Mouse (Mus musculus): ENCODE results near the gene Olfr65. TPM values are rescaled to one million over a fixed set of nuclear protein-coding genes. Genes with fewer than 3 reads are reported as not detected.

Gene Olfr65
- polyA plus RNA-seq, 1 experiment from 2014 or later, result not detected

DNA sequence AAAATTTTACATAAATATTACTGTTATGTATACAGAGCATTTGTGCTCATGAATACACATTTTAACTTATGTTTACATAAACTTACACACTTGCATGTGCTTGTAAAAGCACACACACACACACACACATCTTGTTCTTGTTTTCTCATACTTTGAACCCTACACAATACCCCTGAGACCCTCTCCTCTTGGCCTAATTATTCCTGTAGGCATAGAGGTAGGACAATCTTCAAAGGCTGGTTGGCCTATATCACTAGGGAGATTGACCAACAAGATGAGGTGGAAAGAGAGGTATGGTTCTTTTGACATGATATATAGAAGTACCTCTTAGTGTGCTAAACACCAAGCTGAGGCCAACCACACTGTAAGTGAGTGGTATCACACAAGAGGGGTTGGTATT, 40.9 kb downstream of the Olfr65 start, which contains the start of gene Olfr633:
TSS of gene Olfr633 (plus strand) at position 301 of the 400 bp plus-strand sequence.
- no peak within 1 kb of the TSS for H3K9ac ChIP-seq (ENCODE audit: low read length)
- H3K4me1 ChIP-seq (replicated peaks; ENCODE audit: control insufficient read depth, insufficient read depth, low read length), result no peaks in the 10 kb centered on the region
- H3K9me3 ChIP-seq (ENCODE audit: control insufficient read depth, low read length), result no peaks in the 10 kb centered on the region
- H3K36me3 ChIP-seq (ENCODE audit: control insufficient read depth, insufficient read depth, low read length), result no peaks in the 10 kb centered on the region
- no peak within 1 kb of the TSS for H3K4me3 ChIP-seq (ENCODE audit: low read depth, low read length)
- no peak within 1 kb of the TSS for H3K27ac ChIP-seq (ENCODE audit: low read depth)
- no peaks in the 10 kb centered on the region for H3K27me3 ChIP-seq (replicated peaks; ENCODE audit: control insufficient read depth, insufficient read depth, low read length)
- DNase-seq (ENCODE audit: low spot score) (no peak), ATAC-seq (replicated peaks; ENCODE audit: low FRiP score, low TSS enrichment, low read depth) (no peak)
- H3K4me2 ChIP-seq (ENCODE audit: low read length), result no peak within 1 kb of the TSS

Other genes starting within 250 kb of the Olfr65 start
- gene Olfr623, start 239.8 kb upstream of the Olfr65 start, polyA plus RNA-seq (2014; fragmentation: Nextera tagmentation; extraction: Ambion mirVana), result not detected in 2 replicates
- 0.03 TPM in 1 of 2 replicates, not detected in the other for gene Olfr624, start 232.3 kb upstream of the Olfr65 start, polyA plus RNA-seq (2014; fragmentation: Nextera tagmentation; extraction: Ambion mirVana)
- gene Olfr625-ps1, start 220.8 kb upstream of the Olfr65 start, polyA plus RNA-seq (2014; fragmentation: Nextera tagmentation; extraction: Ambion mirVana), result not detected in 2 replicates
- gene Olfr243, start 188.8 kb upstream of the Olfr65 start, polyA plus RNA-seq (2014; fragmentation: Nextera tagmentation; extraction: Ambion mirVana), result not detected in 2 replicates
- gene Olfr628, start 173.1 kb upstream of the Olfr65 start, polyA plus RNA-seq (2014; fragmentation: Nextera tagmentation; extraction: Ambion mirVana), result not detected in 2 replicates
- not detected in 2 replicates for gene Olfr629, start 158.5 kb upstream of the Olfr65 start, polyA plus RNA-seq (2014; fragmentation: Nextera tagmentation; extraction: Ambion mirVana)
- gene Olfr630, start 146.2 kb upstream of the Olfr65 start, polyA plus RNA-seq (2014; fragmentation: Nextera tagmentation; extraction: Ambion mirVana), result not detected in 2 replicates
- not detected in 2 replicates for gene Olfr69, start 131.9 kb upstream of the Olfr65 start, polyA plus RNA-seq (2014; fragmentation: Nextera tagmentation; extraction: Ambion mirVana)
- gene Olfr68, start 123.8 kb upstream of the Olfr65 start, polyA plus RNA-seq (2014; fragmentation: Nextera tagmentation; extraction: Ambion mirVana), result not detected in 2 replicates
- not detected in 2 replicates for gene Olfr67, start 111.7 kb upstream of the Olfr65 start, polyA plus RNA-seq (2014; fragmentation: Nextera tagmentation; extraction: Ambion mirVana)
- 1,233 and 1,868 TPM in 2 replicates for gene Hbb-bt, start 89.5 kb upstream of the Olfr65 start, polyA plus RNA-seq (2014; fragmentation: Nextera tagmentation; extraction: Ambion mirVana)
- 2,953 and 4,508 TPM in 2 replicates for gene Hbb-bs, start 75.4 kb upstream of the Olfr65 start, polyA plus RNA-seq (2014; fragmentation: Nextera tagmentation; extraction: Ambion mirVana)
- not detected in 2 replicates for gene Hbb-bh2, start 63.0 kb upstream of the Olfr65 start, polyA plus RNA-seq (2014; fragmentation: Nextera tagmentation; extraction: Ambion mirVana)
- 4.9 and 8.3 TPM in 2 replicates for gene Hbb-bh1, start 60.3 kb upstream of the Olfr65 start, polyA plus RNA-seq (2014; fragmentation: Nextera tagmentation; extraction: Ambion mirVana)
- 727 and 736 TPM in 2 replicates for gene Hbb-y, start 50.3 kb upstream of the Olfr65 start, polyA plus RNA-seq (2014; fragmentation: Nextera tagmentation; extraction: Ambion mirVana)
- not detected in 2 replicates for gene Olfr66, start 17.2 kb upstream of the Olfr65 start, polyA plus RNA-seq (2014; fragmentation: Nextera tagmentation; extraction: Ambion mirVana)
- not detected in 2 replicates for gene Olfr64, start 9.0 kb upstream of the Olfr65 start, polyA plus RNA-seq (2014; fragmentation: Nextera tagmentation; extraction: Ambion mirVana)
- not detected in 2 replicates for gene Olfr631, start 25.3 kb downstream of the Olfr65 start, polyA plus RNA-seq (2014; fragmentation: Nextera tagmentation; extraction: Ambion mirVana)
- gene Olfr632, start 30.9 kb downstream of the Olfr65 start, polyA plus RNA-seq (2014; fragmentation: Nextera tagmentation; extraction: Ambion mirVana), result not detected in 2 replicates
- not detected in 2 replicates for gene Olfr633, start 41.0 kb downstream of the Olfr65 start, polyA plus RNA-seq (2014; fragmentation: Nextera tagmentation; extraction: Ambion mirVana)
- not detected in 2 replicates for gene Olfr635, start 67.7 kb downstream of the Olfr65 start, polyA plus RNA-seq (2014; fragmentation: Nextera tagmentation; extraction: Ambion mirVana)
- gene Olfr638, start 95.3 kb downstream of the Olfr65 start, polyA plus RNA-seq (2014; fragmentation: Nextera tagmentation; extraction: Ambion mirVana), result not detected in 2 replicates
- gene Olfr639, start 113.8 kb downstream of the Olfr65 start, polyA plus RNA-seq (2014; fragmentation: Nextera tagmentation; extraction: Ambion mirVana), result 0.04 TPM in 1 of 2 replicates, not detected in the other
- gene Olfr640, start 122.1 kb downstream of the Olfr65 start, polyA plus RNA-seq (2014; fragmentation: Nextera tagmentation; extraction: Ambion mirVana), result not detected in 2 replicates
- not detected in 2 replicates for gene Olfr641, start 132.0 kb downstream of the Olfr65 start, polyA plus RNA-seq (2014; fragmentation: Nextera tagmentation; extraction: Ambion mirVana)
- gene Olfr642, start 149.2 kb downstream of the Olfr65 start, polyA plus RNA-seq (2014; fragmentation: Nextera tagmentation; extraction: Ambion mirVana), result not detected in 2 replicates
- not detected in 2 replicates for gene 4930516K23Rik, start 158.0 kb downstream of the Olfr65 start, polyA plus RNA-seq (2014; fragmentation: Nextera tagmentation; extraction: Ambion mirVana)
- not detected in 2 replicates for gene Olfr644, start 168.4 kb downstream of the Olfr65 start, polyA plus RNA-seq (2014; fragmentation: Nextera tagmentation; extraction: Ambion mirVana)
- gene Olfr645, start 182.0 kb downstream of the Olfr65 start, polyA plus RNA-seq (2014; fragmentation: Nextera tagmentation; extraction: Ambion mirVana), result not detected in 2 replicates
- not detected in 2 replicates for gene Olfr646, start 201.4 kb downstream of the Olfr65 start, polyA plus RNA-seq (2014; fragmentation: Nextera tagmentation; extraction: Ambion mirVana)
- not detected in 2 replicates for gene Ubqln5, start 226.3 kb downstream of the Olfr65 start, polyA plus RNA-seq (2014; fragmentation: Nextera tagmentation; extraction: Ambion mirVana)
- not detected in 2 replicates for gene Olfr643, start 233.9 kb downstream of the Olfr65 start, polyA plus RNA-seq (2014; fragmentation: Nextera tagmentation; extraction: Ambion mirVana)
- not detected in 2 replicates for gene Ubqln3, start 239.8 kb downstream of the Olfr65 start, polyA plus RNA-seq (2014; fragmentation: Nextera tagmentation; extraction: Ambion mirVana)
- gene Ubqlnl, start 247.1 kb downstream of the Olfr65 start, polyA plus RNA-seq (2014; fragmentation: Nextera tagmentation; extraction: Ambion mirVana), result not detected in 2 replicates

Data from intestine, embryonic 14.5 days (tissue).